Mouse (Mus musculus): Measurements from ENCODE around the gene Adamtsl5.

Adamtsl5 gene

GRCm38 (mm10) chr10:80341491-80342304 is 6.5 kb downstream of the Adamtsl5 start:
- DNase-seq, result no peak

GRCm38 (mm10) chr10:80341026-80341425 is 7.2 kb downstream of the Adamtsl5 start:
- no peak for DNase-seq

- DNase-seq, result peak; percentile 62 to 84
Measured at GRCm38 (mm10) chr10:80339941-80340750, 8.1 kb downstream of the Adamtsl5 start.

GRCm38 (mm10) chr10:80336263-80336662 is 11.9 kb downstream of the Adamtsl5 start:
- DNase-seq, result no peak

GRCm38 (mm10) chr10:80332525-80332989 is 15.7 kb downstream of the Adamtsl5 start:
- no peak for DNase-seq

GRCm38 (mm10) chr10:80331636-80332524 is 16.3 kb downstream of the Adamtsl5 start:
- DNase-seq, result no peak

GRCm38 (mm10) chr10:80330888-80331287 is 17.3 kb downstream of the Adamtsl5 start:
- no peak for DNase-seq

- DNase-seq, result no peak
Measured at GRCm38 (mm10) chr10:80330084-80330483, 18.1 kb downstream of the Adamtsl5 start.

- DNase-seq, result peak; percentile 88 to 90
Measured at GRCm38 (mm10) chr10:80329273-80330081, 18.7 kb downstream of the Adamtsl5 start, which contains the start of the genes Pcsk4 and Reep6. Pcsk4 (minus strand) TSS chr10:80329498. Reep6 (plus strand) TSS chr10:80329953.

GRCm38 (mm10) chr10:80325045-80325444 is 23.2 kb downstream of the Adamtsl5 start:
- DNase-seq, result no peak

- DNase-seq, result no peak
Measured at GRCm38 (mm10) chr10:80324120-80325037, 23.8 kb downstream of the Adamtsl5 start.

GRCm38 (mm10) chr10:80323261-80324119 is 24.7 kb downstream of the Adamtsl5 start:
- DNase-seq, result peak; percentile 66 to 82

GRCm38 (mm10) chr10:80322811-80323211 is 25.4 kb downstream of the Adamtsl5 start:
- DNase-seq, result peak in 1 of 2 experiments; percentile 44

- DNase-seq, result no peak
Measured at GRCm38 (mm10) chr10:80321670-80322581, 26.3 kb downstream of the Adamtsl5 start.

- no peak for DNase-seq
Measured at GRCm38 (mm10) chr10:80321014-80321669, 27.1 kb downstream of the Adamtsl5 start.

- peak; percentile 80 to 87 for DNase-seq
Measured at GRCm38 (mm10) chr10:80320340-80320760, 27.9 kb downstream of the Adamtsl5 start, which contains the start of gene 2310011J03Rik. 2310011J03Rik (minus strand) TSS chr10:80320537.

- no peak for DNase-seq
Measured at GRCm38 (mm10) chr10:80317011-80317410, 31.2 kb downstream of the Adamtsl5 start.
